Mouse (Mus musculus): ENCODE data around the gene Hoxd9.

- TF ChIP-seq FLI1 (IDR thresholded peaks at IDR 0.05; ENCODE audit: low read length) = no peak
- TF ChIP-seq GATA1 (IDR thresholded peaks at IDR 0.05; ENCODE audit: borderline replicate concordance, low read length) = no peak
Measured at GRCm38 (mm10) chr2:74747006-74747405, 49.5 kb downstream of the Hoxd9 start.

Data from megakaryocyte, embryonic 14.5 days (primary cell).